ENCODE assay signal across 8 mouse cellular contexts in the genomic region with DNA sequence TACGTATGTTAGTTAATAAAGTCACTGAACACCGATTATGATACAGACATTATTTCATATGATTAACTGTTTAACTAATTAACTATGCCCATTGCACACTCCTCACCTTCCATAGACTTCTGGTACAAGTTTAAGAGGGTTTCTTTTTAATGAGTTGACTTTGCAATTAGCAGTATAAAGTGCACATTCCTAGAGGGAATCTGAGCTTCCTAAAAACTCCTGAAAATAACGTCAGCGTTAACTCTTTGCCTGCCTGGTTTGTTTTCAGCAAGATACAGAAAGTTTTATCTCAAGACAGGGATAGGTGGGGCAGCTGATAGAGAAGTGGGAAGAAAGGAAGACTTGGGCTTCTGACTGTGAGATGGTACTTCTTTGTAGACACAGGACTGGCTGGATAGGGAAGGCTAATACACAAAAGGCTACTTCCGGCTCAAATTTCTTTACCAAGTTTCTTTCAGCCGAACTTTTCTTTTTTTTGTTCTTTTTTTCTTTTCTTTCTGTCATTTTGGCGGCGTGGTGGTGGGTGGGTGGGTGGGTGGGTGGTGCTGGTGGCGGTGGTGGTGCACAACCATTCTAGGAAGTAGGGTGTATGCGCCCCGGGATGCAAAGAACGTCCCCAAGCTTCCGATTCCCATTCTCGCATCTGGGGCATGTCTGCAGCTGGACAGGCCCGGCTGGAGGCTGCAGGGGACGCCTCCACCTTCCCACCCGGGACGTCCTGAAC. TPM values are rescaled to one million over a fixed set of nuclear protein-coding genes. Genes with fewer than 3 reads are reported as not detected.
DNase-seq lines count a peak whose midpoint lies in the region; ATAC-seq and TF ChIP-seq lines count a peak whose summit lies in the region.

Nox4 (plus strand) TSS at position 241 of the 724 bp plus-strand sequence.

- no peaks in the 10 kb centered on the region for H3K4me1 ChIP-seq in erythroblast, embryonic 14.5 days (ENCODE audit: control insufficient read depth)
- H3K4me1 ChIP-seq in forebrain, embryonic 13.5 days = peaks cover 6% of the 10 kb centered on the region; the same call in 1 of the 2 replicates
- no peaks in the 10 kb centered on the region for H3K4me1 ChIP-seq in liver, embryonic 14.5 days (replicated peaks; ENCODE audit: control insufficient read depth in 2 of 2, insufficient read depth in 2 of 2, low read length in 1 of 2)

- TF ChIP-seq EP300 in liver, embryonic 14.5 days (IDR thresholded peaks at IDR 0.05; ENCODE audit: low read depth) = no peak

- H3K36me3 ChIP-seq in erythroblast, embryonic 14.5 days (ENCODE audit: control insufficient read depth) = no peaks in the 10 kb centered on the region
- H3K36me3 ChIP-seq in forebrain, embryonic 13.5 days (ENCODE audit: poor library complexity, severe bottlenecking) = no peaks in the 10 kb centered on the region
- no peaks in the 10 kb centered on the region for H3K36me3 ChIP-seq in liver, embryonic 14.5 days (replicated peaks; ENCODE audit: control insufficient read depth, insufficient read depth, low read depth)

- no peaks in the 10 kb centered on the region for H3K27me3 ChIP-seq in erythroblast, embryonic 14.5 days (ENCODE audit: control insufficient read depth)
- H3K27me3 ChIP-seq in forebrain, embryonic 13.5 days = no peaks in the 10 kb centered on the region
- H3K27me3 ChIP-seq in liver, embryonic 14.5 days (ENCODE audit: control insufficient read depth, insufficient read depth, low read length) = no peaks in the 10 kb centered on the region

- peak within 1 kb of the TSS; percentile 80 for H3K4me2 ChIP-seq in forebrain, embryonic 13.5 days
- H3K4me2 ChIP-seq in liver, embryonic 14.5 days (ENCODE audit: low read depth) = peak within 1 kb of the TSS; percentile 50

- no peak for ATAC-seq in erythroblast, adult 5-6 weeks (replicated peaks; ENCODE audit: low FRiP score, poor library complexity, severe bottlenecking)
- ATAC-seq in forebrain, embryonic 13.5 days = peak; percentile 42
- no peak for ATAC-seq in liver, embryonic 14.5 days (ENCODE audit: insufficient read depth)
- ATAC-seq in erythroid progenitor cell, adult 5-6 weeks (replicated peaks; ENCODE audit: low FRiP score, poor library complexity, severe bottlenecking) = no peak

- TF ChIP-seq CTCF in liver, embryonic 14.5 days (IDR thresholded peaks at IDR 0.05; ENCODE audit: low read depth) = no peak

- 8% methylated on average over 18 of the region's 18 CpGs for WGBS in forebrain, embryonic 13.5 days
- 9% methylated on average over 18 of the region's 18 CpGs for WGBS in liver, embryonic 14.5 days (ENCODE audit: insufficient replicate concordance)

- H3K9ac ChIP-seq in forebrain, embryonic 13.5 days = peak within 1 kb of the TSS; percentile 86
- no peak within 1 kb of the TSS for H3K9ac ChIP-seq in liver, embryonic 14.5 days (replicated peaks)

- peak within 1 kb of the TSS; percentile 34 for H3K4me3 ChIP-seq in erythroblast, embryonic 14.5 days (replicated peaks)
- peak within 1 kb of the TSS; percentile 71 for H3K4me3 ChIP-seq in forebrain, embryonic 13.5 days
- H3K4me3 ChIP-seq in liver, embryonic 14.5 days (ENCODE audit: insufficient read depth in 1 of 2, low read depth in 2 of 2, low read length in 2 of 2) = peak within 1 kb of the TSS; percentile 42 to 47

- peak; percentile 16 for DNase-seq in 3T3-L1 (ENCODE audit: low read depth, low spot score)
- no peak for DNase-seq in liver, embryonic 14.5 days (ENCODE audit: low read depth in 3 of 3, low spot score in 3 of 3)
- no peak for DNase-seq in thymus, postnatal 25 days
- no peak for DNase-seq in right cerebral cortex, postnatal 14 days

- H3K27ac ChIP-seq in forebrain, embryonic 13.5 days = no peak within 1 kb of the TSS
- H3K27ac ChIP-seq in liver, embryonic 14.5 days = no peak within 1 kb of the TSS

- H3K9me3 ChIP-seq in erythroblast, embryonic 14.5 days (ENCODE audit: control insufficient read depth, low read length) = no peaks in the 10 kb centered on the region
- no peaks in the 10 kb centered on the region for H3K9me3 ChIP-seq in forebrain, embryonic 13.5 days (replicated peaks)
- H3K9me3 ChIP-seq in liver, embryonic 14.5 days (ENCODE audit: control insufficient read depth, low read length) = no peaks in the 10 kb centered on the region

RNA-seq across cellular contexts. Expression of gene Nox4, which starts in this region (rescaled TPM):
- not detected in 2 replicates for polyA plus RNA-seq in erythroblast, embryonic 14.5 days (2012)
- not detected in 2 replicates for total RNA-seq in erythroblast, adult 5-6 weeks (2015; ENCODE audit: low replicate concordance)
- total RNA-seq in erythroblast, adult 5-6 weeks (2017; ENCODE audit: low replicate concordance) = not detected in 2 replicates
- polyA plus RNA-seq in forebrain, embryonic 13.5 days (2015; fragmentation: Nextera tagmentation; extraction: Ambion mirVana) = 1.7 and 1.9 TPM in 2 replicates
- polyA plus RNA-seq in liver, embryonic 14.5 days (2012; rRNA removed) = 0.05 and 0.06 TPM in 2 replicates
- 0.08 and 0.10 TPM in 2 replicates for polyA plus RNA-seq in liver, embryonic 14.5 days (2014; fragmentation: Nextera tagmentation; extraction: Ambion mirVana)
- total RNA-seq in erythroid progenitor cell, adult 5-6 weeks (2015; ENCODE audit: low replicate concordance) = not detected in 2 replicates
- total RNA-seq in erythroid progenitor cell, adult 5-6 weeks (2017; ENCODE audit: low replicate concordance) = not detected in 2 replicates
